Mouse (Mus musculus) layer of hippocampus, postnatal 25 days (tissue): Measurements from ENCODE around the gene Tubb1. TPM values are rescaled to one million over a fixed set of nuclear protein-coding genes. Genes with fewer than 3 reads are reported as not detected.

ENCODE experiments used
- DNase-seq, 2 experiments: peaks; one replicate each; pipeline ENCODE4 v3.0.0; 2022; ENCODE audit warnings: mixed read lengths in 2 of 2, low spot score in 1 of 2; ENCODE audit errors: extremely low spot score in 1 of 2
- total RNA-seq, 2 experiments: library from RNA; stranded (reverse); gene quantifications; 2 replicates each; pipeline ENCODE4 v1.2.3; 2021

Gene Tubb1
- not detected for total RNA-seq

GRCm38 (mm10) chr2:174450353-174450752, at the start of gene Tubb1:
Tubb1 (plus strand) TSS chr2:174450695.
- no peak for DNase-seq

GRCm38 (mm10) chr2:174410222-174410621, 40.3 kb upstream of the Tubb1 start:
- DNase-seq: no peak

DNA sequence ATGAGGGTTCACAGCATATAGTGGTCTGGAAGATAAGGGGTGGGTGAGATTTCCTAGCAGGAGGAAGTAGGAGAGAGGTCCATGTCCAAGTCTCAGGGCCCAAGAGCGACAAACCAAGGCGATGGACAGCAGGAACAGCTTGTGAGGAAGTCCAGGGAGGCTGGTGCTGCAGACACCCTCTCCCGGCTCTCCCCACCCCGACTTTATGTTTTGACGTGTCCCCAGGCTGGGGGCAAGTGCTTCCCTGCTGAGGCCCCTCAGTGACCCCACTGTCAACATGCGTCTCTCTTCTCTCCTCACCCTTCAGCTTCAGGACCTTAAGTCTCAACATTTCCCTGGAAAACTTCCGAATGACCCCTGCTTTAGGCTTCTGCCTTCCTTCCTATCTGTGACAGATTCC, 37.4 kb upstream of the Tubb1 start:
- DNase-seq: no peak

GRCm38 (mm10) chr2:174415001-174415730, 35.3 kb upstream of the Tubb1 start:
- no peak for DNase-seq

DNA sequence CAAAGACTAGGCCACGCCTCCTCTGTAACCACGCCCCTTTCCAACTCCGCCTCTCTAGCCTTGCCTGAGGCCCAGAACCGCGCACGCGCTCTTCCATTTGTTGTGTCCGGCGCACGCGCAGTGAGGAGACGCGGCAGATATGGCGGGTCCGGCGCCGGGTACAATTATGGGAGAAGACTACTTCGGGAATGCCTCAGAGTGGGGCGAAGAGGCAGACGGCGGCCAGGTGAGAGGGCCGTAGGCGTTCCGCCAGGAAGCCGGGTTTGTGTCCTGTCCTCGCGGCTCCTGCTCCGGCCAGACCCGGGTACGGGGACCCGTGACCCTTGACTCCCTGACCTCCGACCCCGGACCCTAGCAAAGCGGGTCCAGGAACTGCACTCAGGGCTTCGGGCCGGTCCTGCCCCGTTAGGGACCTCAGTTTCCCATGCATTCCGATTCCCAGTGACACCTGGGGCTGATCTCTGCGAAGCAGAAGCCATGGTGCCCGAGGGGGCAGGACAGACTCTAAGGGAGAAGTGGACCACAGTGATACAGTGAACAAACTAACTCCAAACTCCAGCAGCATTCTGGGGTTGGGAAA, 34.7 kb upstream of the Tubb1 start, which contains the start of gene Nelfcd:
Nelfcd (plus strand) TSS at position 74 of the 580 bp plus-strand sequence.
- peak; percentile 85 to 91 for DNase-seq

- DNase-seq: no peak
Measured at GRCm38 (mm10) chr2:174421107-174421506, 29.4 kb upstream of the Tubb1 start.

- DNase-seq: no peak
Measured at GRCm38 (mm10) chr2:174424301-174425085, 26.0 kb upstream of the Tubb1 start.

- no peak for DNase-seq
Measured at GRCm38 (mm10) chr2:174426856-174427255, 23.6 kb upstream of the Tubb1 start.

GRCm38 (mm10) chr2:174428076-174428835, 22.2 kb upstream of the Tubb1 start:
- DNase-seq: no peak

DNA sequence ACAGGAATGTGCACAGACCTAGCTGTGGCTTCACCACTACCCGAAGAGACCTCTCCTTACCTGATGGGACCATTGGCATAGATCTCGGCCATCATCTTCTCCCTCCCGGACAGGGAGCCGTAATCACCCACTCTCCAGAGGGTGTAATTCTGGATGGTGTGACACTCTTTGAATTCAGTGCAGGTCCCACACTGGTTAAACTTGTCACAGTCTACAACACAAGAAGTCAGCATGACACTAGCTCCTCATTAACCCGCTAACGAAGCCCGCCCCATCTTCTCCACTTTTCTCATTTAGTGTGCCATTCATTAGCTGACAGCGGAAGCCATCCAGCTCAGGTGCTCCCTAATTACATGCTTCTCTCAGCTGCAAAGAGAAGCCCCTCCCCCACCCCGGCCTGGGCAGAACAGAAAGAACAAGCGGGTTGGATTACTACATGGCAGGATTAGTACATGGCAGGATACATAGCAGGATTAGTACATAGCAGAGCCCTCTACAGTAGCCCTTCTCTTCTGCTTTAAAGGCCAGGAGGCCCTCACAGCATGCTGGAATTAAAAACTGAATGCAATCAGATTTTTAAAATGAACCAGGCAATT, 21.4 kb upstream of the Tubb1 start:
- no peak for DNase-seq

GRCm38 (mm10) chr2:174434943-174435342, 15.6 kb upstream of the Tubb1 start:
- DNase-seq: no peak

DNA sequence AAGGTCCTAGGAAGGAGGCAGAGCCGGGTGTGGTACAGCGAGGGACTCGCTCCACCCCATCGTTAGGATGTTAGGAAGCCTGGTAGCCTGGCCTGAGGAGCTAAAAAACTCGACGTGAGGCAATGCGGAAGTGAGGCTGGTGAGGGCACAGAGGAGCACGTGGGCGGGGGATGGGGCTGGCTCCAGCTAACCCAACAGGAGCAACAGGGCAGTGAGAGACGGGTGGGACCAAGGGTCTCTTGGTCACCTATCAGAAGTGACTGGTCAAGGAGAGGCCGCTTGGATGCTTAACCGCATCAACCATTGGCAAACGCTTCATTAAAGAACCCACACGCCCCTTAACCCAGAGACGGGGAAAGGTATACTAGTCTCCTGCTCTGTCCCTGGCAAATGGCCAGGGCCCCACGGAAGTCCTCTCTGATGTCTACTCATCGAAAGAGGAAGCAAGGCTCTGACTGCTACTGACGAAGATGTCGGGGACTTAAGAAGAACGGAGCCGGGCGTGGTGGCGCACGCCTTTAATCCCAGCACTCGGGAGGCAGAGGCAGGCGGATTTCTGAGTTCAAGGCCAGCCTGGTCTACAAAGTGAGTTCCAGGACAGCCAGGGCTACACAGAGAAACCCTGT, 14.3 kb upstream of the Tubb1 start:
- DNase-seq: no peak

DNA sequence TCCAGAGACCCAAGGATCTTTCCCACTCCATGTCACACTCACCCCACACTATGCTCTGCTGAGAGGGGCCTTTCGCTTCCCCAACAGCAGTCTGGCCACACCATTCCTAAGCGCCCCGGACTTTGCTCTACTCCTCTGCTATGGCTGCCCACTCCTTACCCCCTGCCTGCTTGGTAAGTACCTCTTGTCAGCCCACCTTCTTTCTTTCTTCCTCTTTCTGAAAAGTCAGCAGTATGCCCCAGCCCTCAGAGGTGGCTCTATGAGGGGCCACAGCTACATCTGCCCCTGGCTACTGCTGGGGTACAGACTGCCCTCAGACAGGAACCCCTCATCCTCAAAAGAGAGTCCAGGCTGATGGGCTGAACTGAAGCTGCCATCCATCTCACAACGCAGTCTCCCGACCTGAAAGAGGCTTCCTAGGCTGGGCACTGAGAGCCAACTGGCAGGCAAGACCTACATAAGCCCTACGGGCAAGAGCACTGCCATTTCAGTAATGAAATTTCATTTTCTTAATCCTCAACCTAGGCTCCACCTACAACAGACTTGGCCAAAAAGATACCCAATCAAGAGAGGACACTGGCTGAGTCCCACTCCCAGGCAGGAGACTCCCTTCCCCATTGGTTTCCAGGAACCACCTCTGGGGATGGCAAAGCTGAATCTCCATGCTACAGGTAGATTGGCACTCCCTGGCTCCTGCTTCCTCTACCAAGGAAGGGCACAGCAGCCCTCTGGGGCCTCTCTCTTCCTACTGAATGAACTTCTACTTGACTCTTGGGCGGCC, 13.4 kb upstream of the Tubb1 start:
- DNase-seq: no peak

DNA sequence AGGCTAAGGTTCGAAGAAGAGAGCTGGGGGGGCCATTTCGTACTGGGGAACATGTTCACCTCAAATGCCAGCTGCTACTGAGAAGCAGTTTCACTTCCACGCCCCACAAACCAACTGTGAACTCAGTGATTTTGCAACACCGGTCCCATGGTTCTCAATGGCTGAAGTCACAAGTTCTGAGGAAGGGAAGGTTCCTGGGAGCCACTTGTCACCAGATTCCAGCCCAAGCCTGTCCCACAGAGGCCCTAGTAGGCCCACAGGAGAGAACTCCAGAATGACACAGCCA, 12.9 kb upstream of the Tubb1 start:
- DNase-seq: no peak

GRCm38 (mm10) chr2:174438181-174438580, 12.3 kb upstream of the Tubb1 start:
- DNase-seq: no peak

GRCm38 (mm10) chr2:174438737-174439449, 11.6 kb upstream of the Tubb1 start, which contains the start of gene Ctsz:
Ctsz (minus strand) TSS chr2:174439039.
- DNase-seq: peak; percentile 29 to 32

DNA sequence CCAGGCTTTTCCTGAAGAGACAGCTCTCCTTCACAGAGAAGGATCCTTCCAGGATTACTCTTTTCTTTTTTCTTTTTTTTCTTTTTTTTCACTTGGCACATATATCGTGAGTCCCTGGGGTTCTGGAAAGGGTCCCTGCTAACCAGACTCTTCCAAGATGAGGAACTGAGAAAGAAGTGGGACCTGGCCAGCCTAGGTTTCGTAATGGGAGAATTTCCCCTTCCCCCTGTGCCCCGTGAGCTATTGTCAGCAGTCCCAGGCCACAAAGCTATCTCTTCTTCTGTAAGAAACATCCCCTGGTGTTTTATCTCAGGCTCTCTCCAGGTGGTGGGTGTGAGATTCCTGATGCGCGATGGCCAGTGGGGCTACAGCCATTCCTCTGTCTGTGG, 11.1 kb upstream of the Tubb1 start:
- DNase-seq: no peak

DNA sequence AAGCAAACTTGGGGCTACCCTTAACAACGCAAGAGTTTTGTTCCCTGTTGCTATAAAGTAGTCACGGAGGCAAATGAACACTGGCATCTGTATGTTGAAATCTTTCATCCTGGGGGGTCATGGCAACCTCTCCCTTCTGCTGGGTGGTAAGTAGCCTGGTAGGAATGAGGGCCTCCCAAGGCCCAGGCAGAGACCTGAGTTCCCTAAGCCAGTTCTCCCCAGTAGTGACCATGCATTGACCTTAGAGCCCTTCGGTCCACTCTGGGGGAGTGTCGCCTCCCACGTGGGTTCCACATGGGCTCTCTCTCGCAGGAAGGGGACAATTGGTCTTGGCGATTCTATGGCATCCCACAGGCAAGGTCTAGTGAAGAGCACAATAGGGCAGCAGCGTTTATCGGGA, 10.5 kb upstream of the Tubb1 start:
- DNase-seq: no peak

- no peak for DNase-seq
Measured at GRCm38 (mm10) chr2:174441898-174442297, 8.6 kb upstream of the Tubb1 start.
